9 mouse cellular contexts compared by ENCODE assay signal in genomic region chr7:37357647-37358395, GRCm38 (mm10).
DNase-seq lines count a peak whose midpoint lies in the region; ATAC-seq lines count a peak whose summit lies in the region.
"Had no signal": no experiment of that assay in that cellular context is flagged by ENCODE, and none has a peak within 500 bp of the region (broad histone marks: within the 10 kb centered on the region; RNA-seq: fewer than 3 reads in every experiment).

No protein-coding gene starts in this region.

- H3K36me3 ChIP-seq in hindbrain, embryonic 12.5 days: no peaks in the 10 kb centered on the region

- peaks cover 24% of the 10 kb centered on the region for H3K4me1 ChIP-seq in hindbrain, embryonic 12.5 days

- no peak overlapping the region for H3K4me3 ChIP-seq in hindbrain, embryonic 12.5 days
- H3K4me3 ChIP-seq: myocyte had no signal

- peak overlapping the region; percentile 51; the same call in 1 of the 2 replicates for H3K9ac ChIP-seq in hindbrain, embryonic 12.5 days

- H3K27me3 ChIP-seq in hindbrain, embryonic 12.5 days: no peaks in the 10 kb centered on the region

- no peak overlapping the region for H3K27ac ChIP-seq in hindbrain, embryonic 12.5 days

- peak overlapping the region; percentile 21 for H3K4me2 ChIP-seq in hindbrain, embryonic 12.5 days (replicated peaks)

- no peaks in the 10 kb centered on the region for H3K9me3 ChIP-seq in hindbrain, embryonic 12.5 days (replicated peaks)

- peak; percentile 48 for ATAC-seq in hindbrain, embryonic 12.5 days (ENCODE audit: low FRiP score)

- WGBS in hindbrain, embryonic 12.5 days: 19% methylated on average over 18 of the region's 21 CpGs

- peak; percentile 58 for DNase-seq in MN1 (ENCODE audit: low spot score)
- DNase-seq in cerebellum, adult 8-10 months: peak; percentile 90
- DNase-seq in frontal cortex, postnatal 10 days (ENCODE audit: low spot score in 2 of 2): peak; percentile 68 to 90
- peak; percentile 92 to 93 for DNase-seq in layer of hippocampus, postnatal 14 days (ENCODE audit: low spot score in 2 of 2)
- DNase-seq in lung, postnatal 25 days (ENCODE audit: low spot score): peak; percentile 84
- peak; percentile 87 for DNase-seq in retina, postnatal 7 days (ENCODE audit: low read depth, low spot score)
- peak; percentile 62 to 80 for DNase-seq in urinary bladder, adult 18-20 months (ENCODE audit: low spot score in 2 of 2)
